Mouse (Mus musculus): ENCODE measurements around the gene B4galnt2.

The B4galnt2 gene

GRCm38 (mm10) chr11:95826317-95827167 is 88.1 kb downstream of the B4galnt2 start:
- DNase-seq (ENCODE audit: low spot score), result no peak

DNA sequence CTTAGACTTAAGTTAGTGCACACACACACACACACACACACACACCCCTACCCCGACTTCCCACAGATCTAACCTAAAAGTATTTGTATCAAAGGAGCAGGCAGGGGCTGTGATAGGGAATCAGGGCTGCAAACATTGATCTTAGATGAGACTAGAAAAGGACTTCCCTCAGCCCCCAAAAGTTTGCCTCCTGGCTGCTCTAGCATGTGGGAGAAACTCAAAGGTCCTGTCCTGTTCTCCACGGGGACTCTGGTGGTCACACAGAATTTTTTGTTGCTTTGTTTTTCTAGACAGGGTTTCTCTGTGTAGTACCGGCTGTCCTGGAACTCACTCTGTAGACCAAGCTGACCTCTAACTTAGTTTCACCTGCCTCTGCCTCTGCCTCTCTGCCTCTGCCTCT is 89.1 kb downstream of the B4galnt2 start:
- DNase-seq (ENCODE audit: low spot score), result no peak

GRCm38 (mm10) chr11:95824877-95825243 is 89.8 kb downstream of the B4galnt2 start:
- no peak for DNase-seq (ENCODE audit: low spot score)

DNA sequence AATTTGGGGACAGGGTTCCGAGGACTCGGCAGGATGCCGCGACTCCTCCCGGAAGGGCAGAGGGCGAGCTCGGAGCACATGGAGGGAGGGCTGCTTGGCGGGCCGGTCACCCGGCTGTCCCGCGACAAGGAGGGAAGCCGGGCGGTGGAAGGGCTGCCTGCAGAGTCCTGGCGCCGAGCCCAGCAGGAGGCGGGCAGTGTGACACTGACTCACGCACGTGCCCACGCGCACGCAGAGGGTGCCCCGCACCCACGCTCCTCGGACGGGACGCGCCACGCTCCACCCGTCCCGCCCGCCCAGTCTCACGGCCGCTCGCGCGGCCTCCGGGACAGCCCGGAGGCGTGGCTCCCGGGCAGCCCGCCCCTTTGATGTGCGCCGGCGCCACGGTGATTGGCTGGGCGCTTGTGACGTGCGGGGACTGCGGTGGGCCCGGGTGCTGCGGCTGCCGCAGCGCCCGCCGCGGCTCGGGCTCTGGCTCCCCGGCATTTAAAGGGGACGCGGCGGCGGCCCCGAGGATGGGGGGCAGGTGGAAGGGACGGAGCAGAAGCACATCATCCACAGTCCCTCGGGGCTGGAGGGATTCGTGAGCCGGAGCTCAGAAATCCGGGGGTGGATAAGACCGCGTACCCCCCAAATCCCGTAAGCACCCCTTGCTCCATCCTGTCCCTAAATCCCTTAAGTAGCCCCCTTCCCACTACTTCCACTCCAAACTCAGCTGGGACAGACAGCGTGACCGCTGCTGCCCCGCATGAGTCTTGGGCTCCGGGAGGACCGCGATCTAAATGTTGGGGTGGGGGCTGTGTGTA is 90.4 kb downstream of the B4galnt2 start, which contains the start of gene Phospho1:
TSS of gene Phospho1 (plus strand) at position 429 of the 806 bp plus-strand sequence.
- peak; percentile 90 for DNase-seq (ENCODE audit: low spot score)

- DNase-seq (ENCODE audit: low spot score), result no peak
Measured at GRCm38 (mm10) chr11:95822437-95822836, 92.3 kb downstream of the B4galnt2 start.

DNA sequence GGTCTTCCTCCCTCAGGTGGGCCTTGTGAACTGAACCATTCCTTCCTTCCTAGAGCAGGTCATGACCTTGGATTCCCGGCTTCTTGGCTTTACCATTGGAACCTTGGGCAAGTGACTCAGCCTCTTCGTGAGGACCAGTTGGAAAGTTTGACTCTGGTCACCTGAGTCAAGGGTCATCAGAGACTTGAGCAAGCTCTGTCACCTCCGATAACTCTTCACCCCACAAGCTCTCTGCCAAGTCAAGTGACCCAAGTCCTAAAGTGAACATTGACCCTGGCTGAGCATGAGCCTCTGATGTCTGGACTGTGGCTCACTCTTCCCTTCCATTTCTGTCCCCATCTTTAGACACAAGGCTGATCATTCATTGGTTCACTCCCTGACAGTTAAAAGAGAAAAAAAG is 93.2 kb downstream of the B4galnt2 start:
- peak; percentile 72 for DNase-seq (ENCODE audit: low spot score)

GRCm38 (mm10) chr11:95819138-95819537 is 95.6 kb downstream of the B4galnt2 start:
- no peak for DNase-seq (ENCODE audit: low spot score)

All from yolk sac, embryonic 10.5 days (tissue).